Mouse (Mus musculus): ENCODE results near the gene Slc6a12. TPM values are rescaled to one million over a fixed set of nuclear protein-coding genes. Genes with fewer than 3 reads are reported as not detected.

Slc6a12 gene
- polyA plus RNA-seq, 1 experiment from 2014 or later = 0.27 TPM

GRCm38 (mm10) chr6:121337770-121338518 lies 4.9 kb upstream of the Slc6a12 start:
- H3K9me3 ChIP-seq (replicated peaks; ENCODE audit: control insufficient read depth, low read length) = no peaks in the 10 kb centered on the region
- ATAC-seq (ENCODE audit: insufficient read depth, low FRiP score) = peak; percentile 36
- H3K36me3 ChIP-seq (ENCODE audit: control insufficient read depth, insufficient read depth, low read length) = no peaks in the 10 kb centered on the region
- no peak overlapping the region for H3K4me3 ChIP-seq (replicated peaks; ENCODE audit: low read length)
- no peak overlapping the region for H3K27ac ChIP-seq (ENCODE audit: low read length)
- H3K4me2 ChIP-seq (ENCODE audit: low read depth, low read length) = no peak overlapping the region
- H3K27me3 ChIP-seq (ENCODE audit: control insufficient read depth, insufficient read depth, low read length) = no peaks in the 10 kb centered on the region
- WGBS = 35% methylated on average over 3 of the region's 3 CpGs
- H3K4me1 ChIP-seq (ENCODE audit: control insufficient read depth, insufficient read depth, low read length) = no peaks in the 10 kb centered on the region
- H3K9ac ChIP-seq (ENCODE audit: low read length) = no peak overlapping the region

DNA sequence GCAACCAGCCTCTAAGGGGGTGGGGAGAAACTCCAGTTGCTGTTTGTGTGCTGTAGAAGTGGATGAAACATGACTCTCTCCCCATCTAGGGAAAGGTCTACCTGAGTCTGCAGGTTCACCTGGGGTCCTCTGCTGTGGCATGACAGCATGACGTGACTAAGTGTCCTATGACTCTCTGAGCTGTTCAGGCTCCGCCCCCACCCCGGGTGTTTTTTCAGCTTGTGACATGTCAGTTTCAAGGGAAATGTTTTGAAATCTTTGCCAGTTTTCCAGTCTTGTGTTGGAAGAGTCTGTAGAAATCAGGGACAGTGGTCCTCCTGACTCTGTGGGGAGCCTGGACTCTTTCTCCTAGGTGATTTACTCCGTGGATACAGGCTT lies 4.4 kb upstream of the Slc6a12 start:
- ATAC-seq (ENCODE audit: insufficient read depth, low FRiP score) = 0 out of 2 replicates have a peak, but pooled peaks have one; percentile 4
- Histone ChIP-seq H3K4me2 (ENCODE audit: low read depth, low read length) (no peak overlapping the region), H3K36me3 (ENCODE audit: control insufficient read depth, insufficient read depth, low read length) (no peaks in the 10 kb centered on the region), H3K4me3 (replicated peaks; ENCODE audit: low read length) (no peak overlapping the region), H3K9ac (ENCODE audit: low read length) (no peak overlapping the region), H3K27me3 (ENCODE audit: control insufficient read depth, insufficient read depth, low read length) (no peaks in the 10 kb centered on the region), H3K4me1 (ENCODE audit: control insufficient read depth, insufficient read depth, low read length) (no peaks in the 10 kb centered on the region), H3K27ac (ENCODE audit: low read length) (no peak overlapping the region), H3K9me3 (replicated peaks; ENCODE audit: control insufficient read depth, low read length) (no peaks in the 10 kb centered on the region)
- WGBS = 36% methylated on average over 4 of the region's 4 CpGs

DNA sequence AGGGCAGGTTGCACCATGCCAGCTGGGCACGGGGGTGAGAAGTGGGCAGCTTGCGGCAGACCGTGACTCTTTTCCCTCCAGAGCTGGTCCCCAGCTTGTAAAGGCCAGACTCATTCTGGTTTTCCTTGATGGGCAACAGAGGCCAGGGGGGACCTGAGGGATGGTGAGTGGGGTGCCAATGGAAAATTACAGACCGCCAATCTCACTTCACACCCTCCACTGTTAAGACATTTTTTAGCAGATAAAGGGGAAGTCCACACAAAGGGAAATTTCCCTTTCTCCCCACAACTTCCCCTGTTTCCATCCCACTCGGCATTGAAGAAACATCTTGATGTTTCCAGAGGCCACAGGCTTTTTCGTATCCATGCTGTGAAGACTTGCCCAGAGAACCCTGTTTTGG lies 1.2 kb upstream of the Slc6a12 start:
- no peak overlapping the region for H3K27ac ChIP-seq (ENCODE audit: low read length)
- H3K27me3 ChIP-seq (ENCODE audit: control insufficient read depth, insufficient read depth, low read length) = no peaks in the 10 kb centered on the region
- ATAC-seq (ENCODE audit: insufficient read depth, low FRiP score) = no peak
- no peak overlapping the region for H3K9ac ChIP-seq (ENCODE audit: low read length)
- 82% methylated on average over 6 of the region's 6 CpGs for WGBS
- no peaks in the 10 kb centered on the region for H3K36me3 ChIP-seq (ENCODE audit: control insufficient read depth, insufficient read depth, low read length)
- H3K4me3 ChIP-seq (replicated peaks; ENCODE audit: low read length) = no peak overlapping the region
- no peak overlapping the region for H3K4me2 ChIP-seq (ENCODE audit: low read depth, low read length)
- no peaks in the 10 kb centered on the region for H3K9me3 ChIP-seq (replicated peaks; ENCODE audit: control insufficient read depth, low read length)
- no peaks in the 10 kb centered on the region for H3K4me1 ChIP-seq (ENCODE audit: control insufficient read depth, insufficient read depth, low read length)

- Histone ChIP-seq H3K4me1 (ENCODE audit: control insufficient read depth, insufficient read depth, low read length) (no peaks in the 10 kb centered on the region), H3K27ac (ENCODE audit: low read length) (no peak overlapping the region), H3K4me3 (replicated peaks; ENCODE audit: low read length) (no peak overlapping the region), H3K4me2 (ENCODE audit: low read depth, low read length) (no peak overlapping the region), H3K9me3 (replicated peaks; ENCODE audit: control insufficient read depth, low read length) (no peaks in the 10 kb centered on the region), H3K36me3 (ENCODE audit: control insufficient read depth, insufficient read depth, low read length) (no peaks in the 10 kb centered on the region), H3K9ac (ENCODE audit: low read length) (no peak overlapping the region), H3K27me3 (ENCODE audit: control insufficient read depth, insufficient read depth, low read length) (no peaks in the 10 kb centered on the region)
- no peak for ATAC-seq (ENCODE audit: insufficient read depth, low FRiP score)
- 54% methylated on average over 6 of the region's 6 CpGs for WGBS
These were observed 871 bp downstream of the Slc6a12 start for GRCm38 (mm10) chr6:121343771-121344123.

- no peaks in the 10 kb centered on the region for H3K9me3 ChIP-seq (replicated peaks; ENCODE audit: control insufficient read depth, low read length)
- H3K27ac ChIP-seq (ENCODE audit: low read length) = no peak overlapping the region
- no peaks in the 10 kb centered on the region for H3K27me3 ChIP-seq (ENCODE audit: control insufficient read depth, insufficient read depth, low read length)
- no peaks in the 10 kb centered on the region for H3K4me1 ChIP-seq (ENCODE audit: control insufficient read depth, insufficient read depth, low read length)
- WGBS = 41% methylated on average over 5 of the region's 5 CpGs
- H3K36me3 ChIP-seq (ENCODE audit: control insufficient read depth, insufficient read depth, low read length) = no peaks in the 10 kb centered on the region
- no peak overlapping the region for H3K9ac ChIP-seq (ENCODE audit: low read length)
- no peak overlapping the region for H3K4me3 ChIP-seq (replicated peaks; ENCODE audit: low read length)
- no peak overlapping the region for H3K4me2 ChIP-seq (ENCODE audit: low read depth, low read length)
- no peak for ATAC-seq (ENCODE audit: insufficient read depth, low FRiP score)
These were observed 1.5 kb downstream of the Slc6a12 start for GRCm38 (mm10) chr6:121344329-121344728.

- no peaks in the 10 kb centered on the region for H3K9me3 ChIP-seq (replicated peaks; ENCODE audit: control insufficient read depth, low read length)
- no peak overlapping the region for H3K9ac ChIP-seq (ENCODE audit: low read length)
- no peak overlapping the region for H3K4me3 ChIP-seq (replicated peaks; ENCODE audit: low read length)
- no peaks in the 10 kb centered on the region for H3K36me3 ChIP-seq (ENCODE audit: control insufficient read depth, insufficient read depth, low read length)
- no peak overlapping the region for H3K27ac ChIP-seq (ENCODE audit: low read length)
- no peak for ATAC-seq (ENCODE audit: insufficient read depth, low FRiP score)
- 40% methylated on average over 8 of the region's 8 CpGs for WGBS
- H3K4me1 ChIP-seq (ENCODE audit: control insufficient read depth, insufficient read depth, low read length) = no peaks in the 10 kb centered on the region
- no peaks in the 10 kb centered on the region for H3K27me3 ChIP-seq (ENCODE audit: control insufficient read depth, insufficient read depth, low read length)
- H3K4me2 ChIP-seq (ENCODE audit: low read depth, low read length) = no peak overlapping the region
These were observed 3.6 kb downstream of the Slc6a12 start for GRCm38 (mm10) chr6:121346428-121346827.

GRCm38 (mm10) chr6:121352276-121352675 lies 9.4 kb downstream of the Slc6a12 start:
- Histone ChIP-seq H3K4me1 (ENCODE audit: control insufficient read depth, insufficient read depth, low read length) (no peaks in the 10 kb centered on the region), H3K4me2 (ENCODE audit: low read depth, low read length) (no peak overlapping the region), H3K27me3 (ENCODE audit: control insufficient read depth, insufficient read depth, low read length) (no peaks in the 10 kb centered on the region), H3K9ac (ENCODE audit: low read length) (no peak overlapping the region), H3K4me3 (replicated peaks; ENCODE audit: low read length) (no peak overlapping the region), H3K9me3 (replicated peaks; ENCODE audit: control insufficient read depth, low read length) (no peaks in the 10 kb centered on the region), H3K36me3 (ENCODE audit: control insufficient read depth, insufficient read depth, low read length) (no peaks in the 10 kb centered on the region), H3K27ac (ENCODE audit: low read length) (no peak overlapping the region)
- ATAC-seq (ENCODE audit: insufficient read depth, low FRiP score) = no peak
- WGBS = 37% methylated on average over 2 of the region's 2 CpGs

- Histone ChIP-seq H3K4me2 (ENCODE audit: low read depth, low read length) (no peak overlapping the region), H3K27me3 (ENCODE audit: control insufficient read depth, insufficient read depth, low read length) (no peaks in the 10 kb centered on the region), H3K9me3 (replicated peaks; ENCODE audit: control insufficient read depth, low read length) (no peaks in the 10 kb centered on the region), H3K36me3 (ENCODE audit: control insufficient read depth, insufficient read depth, low read length) (no peaks in the 10 kb centered on the region), H3K27ac (ENCODE audit: low read length) (no peak overlapping the region), H3K9ac (ENCODE audit: low read length) (no peak overlapping the region), H3K4me1 (ENCODE audit: control insufficient read depth, insufficient read depth, low read length) (no peaks in the 10 kb centered on the region), H3K4me3 (replicated peaks; ENCODE audit: low read length) (no peak overlapping the region)
- 88% methylated on average over 1 of the region's 1 CpGs for WGBS
- ATAC-seq (ENCODE audit: insufficient read depth, low FRiP score) = no peak
These were observed 13.2 kb downstream of the Slc6a12 start for GRCm38 (mm10) chr6:121356041-121356440.

GRCm38 (mm10) chr6:121357232-121357631 lies 14.4 kb downstream of the Slc6a12 start:
- Histone ChIP-seq H3K27ac (ENCODE audit: low read length) (no peak overlapping the region), H3K27me3 (ENCODE audit: control insufficient read depth, insufficient read depth, low read length) (no peaks in the 10 kb centered on the region)
- ATAC-seq (ENCODE audit: insufficient read depth, low FRiP score) = no peak

More at GRCm38 (mm10) chr6:121357232-121357631, 14.4 kb downstream of the Slc6a12 start:
- no peaks in the 10 kb centered on the region for H3K9me3 ChIP-seq (replicated peaks; ENCODE audit: control insufficient read depth, low read length)
- no peaks in the 10 kb centered on the region for H3K4me1 ChIP-seq (ENCODE audit: control insufficient read depth, insufficient read depth, low read length)
- WGBS = 84% methylated on average over 6 of the region's 6 CpGs
- H3K4me3 ChIP-seq (replicated peaks; ENCODE audit: low read length) = no peak overlapping the region
- no peak overlapping the region for H3K9ac ChIP-seq (ENCODE audit: low read length)
- no peaks in the 10 kb centered on the region for H3K36me3 ChIP-seq (ENCODE audit: control insufficient read depth, insufficient read depth, low read length)
- no peak overlapping the region for H3K4me2 ChIP-seq (ENCODE audit: low read depth, low read length)
